Comparison of ENCODE assay signal across 23 mouse cellular contexts in the genomic region with DNA sequence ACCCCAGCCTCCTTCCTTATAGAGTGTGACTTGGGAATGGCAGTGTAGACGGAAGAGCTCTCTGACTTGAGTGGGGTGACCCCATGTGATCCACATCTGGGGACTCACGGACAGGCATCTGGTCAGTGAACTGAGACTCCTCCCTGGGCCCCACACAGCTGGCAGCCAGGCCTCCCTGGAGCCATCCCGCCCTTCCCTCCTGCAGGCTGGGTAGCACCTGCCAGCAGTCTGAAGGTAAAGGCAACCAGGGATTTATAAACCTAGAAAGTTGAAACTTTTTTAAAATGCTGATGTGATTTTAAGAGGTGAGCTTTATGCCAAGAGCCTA.
A peak's percentile ranks its signal among the peaks of the same experiment; 100 is the strongest.
DNase-seq lines count a peak whose midpoint lies in the region; ATAC-seq and TF ChIP-seq lines count a peak whose summit lies in the region.
"Had no signal": no experiment of that assay in that cellular context is flagged by ENCODE, and none has a peak within 500 bp of the region (broad histone marks: within the 10 kb centered on the region; RNA-seq: fewer than 3 reads in every experiment).

No protein-coding gene starts in this region.

- H3K4me1 ChIP-seq in kidney, embryonic 16.5 days (ENCODE audit: insufficient read depth, low read length): peaks cover 24% of the 10 kb centered on the region
- no peaks in the 10 kb centered on the region; the same call in 1 of the 2 replicates for H3K4me1 ChIP-seq in embryonic facial prominence, embryonic 11.5 days (ENCODE audit: control insufficient read depth, insufficient read depth, low read length)
- H3K4me1 ChIP-seq in limb, embryonic 13.5 days: peaks cover 40% of the 10 kb centered on the region
- H3K4me1 ChIP-seq: forebrain, embryonic 12.5 days; hindbrain, embryonic 15.5 days; neural tube, embryonic 12.5 days had no signal

- no peak for DNase-seq in gastrocnemius, adult 2 months
- no peak for DNase-seq in gastrocnemius, postnatal 14 days
- no peak for DNase-seq in kidney, adult 11 months
- no peak for DNase-seq in embryonic facial prominence, embryonic 11.5 days (ENCODE audit: low spot score)
- DNase-seq in spleen, adult 12 weeks (ENCODE audit: low spot score): no peak
- no peak for DNase-seq in adrenal gland, adult 8-10 months
- DNase-seq: adrenal gland, postnatal 25 days; cerebellum, adult 9-10 months; gastrocnemius, postnatal 10 days; heart, adult 18-20 months; lung, postnatal 10 days; retina, postnatal 1 day; thymus, adult 18-20 months; thymus, postnatal 4 days had no signal

- no peak overlapping the region for H3K4me2 ChIP-seq in kidney, embryonic 16.5 days (replicated peaks; ENCODE audit: low read depth, low read length)
- no peak overlapping the region for H3K4me2 ChIP-seq in embryonic facial prominence, embryonic 11.5 days (ENCODE audit: low read depth, low read length)
- no peak overlapping the region for H3K4me2 ChIP-seq in limb, embryonic 13.5 days (replicated peaks)
- H3K4me2 ChIP-seq: forebrain, embryonic 12.5 days; heart, embryonic 15.5 days; hindbrain, embryonic 15.5 days; midbrain, embryonic 11.5 days; neural tube, embryonic 12.5 days had no signal

- peak; percentile 28; the same call in 1 of the 2 replicates for ATAC-seq in kidney, embryonic 16.5 days (ENCODE audit: low FRiP score, low TSS enrichment)
- 0 out of 2 replicates have a peak, but pooled peaks have one; percentile 23 for ATAC-seq in embryonic facial prominence, embryonic 11.5 days (replicated peaks; ENCODE audit: insufficient number of reproducible peaks, low FRiP score, low TSS enrichment, low read depth)
- no peak; the same call in 1 of the 2 replicates for ATAC-seq in limb, embryonic 13.5 days (ENCODE audit: low FRiP score, low read depth)
- ATAC-seq: intestine, embryonic 16.5 days had no signal

- 0 out of 2 replicates have a peak overlapping the region, but pooled peaks have one; percentile 35 for H3K27ac ChIP-seq in gastrocnemius, adult 2 months
- H3K27ac ChIP-seq in kidney, embryonic 16.5 days (ENCODE audit: low read length): peak overlapping the region; percentile 68
- no peak overlapping the region for H3K27ac ChIP-seq in embryonic facial prominence, embryonic 11.5 days (replicated peaks; ENCODE audit: low read depth, low read length)
- peak overlapping the region; percentile 72 for H3K27ac ChIP-seq in limb, embryonic 13.5 days
- H3K27ac ChIP-seq: forebrain, embryonic 12.5 days; hindbrain, embryonic 15.5 days; layer of hippocampus, adult 2 months; neural tube, embryonic 12.5 days had no signal

- no peak overlapping the region for H3K4me3 ChIP-seq in gastrocnemius, adult 2 months
- H3K4me3 ChIP-seq in kidney, embryonic 16.5 days (ENCODE audit: low read length): no peak overlapping the region
- H3K4me3 ChIP-seq in embryonic facial prominence, embryonic 11.5 days (ENCODE audit: low read depth, low read length): no peak overlapping the region
- H3K4me3 ChIP-seq in limb, embryonic 13.5 days: no peak overlapping the region
- H3K4me3 ChIP-seq: forebrain, embryonic 12.5 days; heart, embryonic 15.5 days; hindbrain, embryonic 15.5 days; layer of hippocampus, adult 2 months; neural tube, embryonic 12.5 days had no signal

- WGBS in kidney, embryonic 16.5 days: 37% methylated on average over 3 of the region's 3 CpGs
- WGBS in embryonic facial prominence, embryonic 11.5 days: 57% methylated on average over 3 of the region's 3 CpGs
- 44% methylated on average over 3 of the region's 3 CpGs for WGBS in limb, embryonic 13.5 days

- no peak overlapping the region for H3K9ac ChIP-seq in kidney, embryonic 16.5 days (replicated peaks; ENCODE audit: low read length)
- H3K9ac ChIP-seq in embryonic facial prominence, embryonic 11.5 days (replicated peaks; ENCODE audit: low read length): no peak overlapping the region
- H3K9ac ChIP-seq in limb, embryonic 13.5 days: no peak overlapping the region
- H3K9ac ChIP-seq: forebrain, embryonic 12.5 days; heart, embryonic 15.5 days; hindbrain, embryonic 15.5 days; neural tube, embryonic 12.5 days had no signal

- TF ChIP-seq CTCF in gastrocnemius, adult 2 months (IDR thresholded peaks at IDR 0.05): no peak

- no peaks in the 10 kb centered on the region for H3K9me3 ChIP-seq in kidney, embryonic 16.5 days (ENCODE audit: low read length)
- H3K9me3 ChIP-seq in embryonic facial prominence, embryonic 11.5 days (replicated peaks; ENCODE audit: control insufficient read depth, low read length): no peaks in the 10 kb centered on the region
- no peaks in the 10 kb centered on the region for H3K9me3 ChIP-seq in limb, embryonic 13.5 days
- H3K9me3 ChIP-seq: forebrain, embryonic 12.5 days; heart, embryonic 15.5 days; hindbrain, embryonic 15.5 days; neural tube, embryonic 12.5 days had no signal

- H3K36me3 ChIP-seq in kidney, embryonic 16.5 days (ENCODE audit: insufficient read depth, low read length): no peaks in the 10 kb centered on the region
- no peaks in the 10 kb centered on the region for H3K36me3 ChIP-seq in embryonic facial prominence, embryonic 11.5 days (replicated peaks; ENCODE audit: control insufficient read depth, insufficient read depth, low read depth, low read length)
- H3K36me3 ChIP-seq in limb, embryonic 13.5 days: peaks cover 4% of the 10 kb centered on the region; the same call in 1 of the 2 replicates
- H3K36me3 ChIP-seq: forebrain, embryonic 12.5 days; heart, embryonic 15.5 days; hindbrain, embryonic 15.5 days; neural tube, embryonic 12.5 days had no signal

- no peaks in the 10 kb centered on the region for H3K27me3 ChIP-seq in kidney, embryonic 16.5 days (ENCODE audit: insufficient read depth, low read length)
- no peaks in the 10 kb centered on the region for H3K27me3 ChIP-seq in embryonic facial prominence, embryonic 11.5 days (ENCODE audit: control insufficient read depth, insufficient read depth, low read length)
- H3K27me3 ChIP-seq in limb, embryonic 13.5 days: no peaks in the 10 kb centered on the region
- H3K27me3 ChIP-seq: forebrain, embryonic 12.5 days; heart, embryonic 15.5 days; hindbrain, embryonic 15.5 days; neural tube, embryonic 12.5 days had no signal

- intact Hi-C loops in gastrocnemius, adult 2 months (cut with DNase I): no loop called here
- intact Hi-C loops in gastrocnemius, postnatal 14 days (cut with DNase I; ENCODE audit: low total_unique reads): no loop called here
